In the genomic region with DNA sequence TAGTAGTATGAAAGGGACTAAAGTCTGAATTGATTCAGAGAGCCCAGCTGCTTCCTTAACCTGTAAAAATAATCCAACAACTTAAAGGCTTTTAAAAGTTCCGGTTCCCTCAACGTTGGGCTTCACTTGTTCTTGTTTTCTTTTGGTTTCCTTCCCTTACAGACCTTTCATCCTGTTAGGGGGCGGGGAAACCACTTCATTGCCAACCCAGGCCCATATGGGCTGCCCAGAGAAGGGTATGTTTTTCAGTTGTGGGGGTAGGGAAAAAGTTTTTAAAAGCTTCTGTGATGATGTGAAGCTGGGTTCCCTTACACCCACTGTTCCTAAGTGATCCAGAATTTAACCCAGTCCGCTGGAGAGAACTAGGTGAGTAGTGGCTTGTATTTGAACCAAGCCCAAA, we compare ENCODE assay signal across 8 mouse cellular contexts. TPM values are rescaled to one million over a fixed set of nuclear protein-coding genes. Genes with fewer than 3 reads are reported as not detected.
A peak's percentile ranks its signal among the peaks of the same experiment; 100 is the strongest.
DNase-seq lines count a peak whose midpoint lies in the region; ATAC-seq and TF ChIP-seq lines count a peak whose summit lies in the region.

No protein-coding gene starts in this region.

- no peaks in the 10 kb centered on the region for H3K9me3 ChIP-seq in lung, embryonic 14.5 days (ENCODE audit: low read depth, low read length)
- H3K9me3 ChIP-seq in embryonic facial prominence, embryonic 13.5 days, result no peaks in the 10 kb centered on the region
- no peaks in the 10 kb centered on the region for H3K9me3 ChIP-seq in intestine, embryonic 15.5 days

- no peak for TF ChIP-seq POLR2A in myocyte (IDR thresholded peaks at IDR 0.05; ENCODE audit: insufficient read length, low read depth)

- TF ChIP-seq CTCF in lung, embryonic 14.5 days (IDR thresholded peaks at IDR 0.05; ENCODE audit: low read depth), result no peak

- H3K9ac ChIP-seq in lung, embryonic 14.5 days, result peak overlapping the region; percentile 98
- peak overlapping the region; percentile 96 for H3K9ac ChIP-seq in embryonic facial prominence, embryonic 13.5 days
- 0 out of 2 replicates have a peak overlapping the region, but pooled peaks have one; percentile 17 for H3K9ac ChIP-seq in intestine, embryonic 15.5 days

- no peak for ATAC-seq in lung, embryonic 14.5 days (ENCODE audit: insufficient read depth)
- no peak for ATAC-seq in embryonic facial prominence, embryonic 13.5 days (ENCODE audit: insufficient number of reproducible peaks, insufficient read depth, low FRiP score, low TSS enrichment, low read depth)
- no peak for ATAC-seq in intestine, embryonic 15.5 days
- no peak for ATAC-seq in erythroid progenitor cell, adult 5-6 weeks (replicated peaks; ENCODE audit: low FRiP score, poor library complexity, severe bottlenecking)

- H3K4me3 ChIP-seq in lung, embryonic 14.5 days (ENCODE audit: low read depth, low read length), result peak overlapping the region; percentile 97
- H3K4me3 ChIP-seq in embryonic facial prominence, embryonic 13.5 days, result peak overlapping the region; percentile 89
- H3K4me3 ChIP-seq in intestine, embryonic 15.5 days (replicated peaks), result peak overlapping the region; percentile 94
- H3K4me3 ChIP-seq in myocyte, result peak overlapping the region; percentile 47

- no peaks in the 10 kb centered on the region for H3K27me3 ChIP-seq in lung, embryonic 14.5 days (ENCODE audit: insufficient read depth, low read length)
- H3K27me3 ChIP-seq in embryonic facial prominence, embryonic 13.5 days, result no peaks in the 10 kb centered on the region
- no peaks in the 10 kb centered on the region for H3K27me3 ChIP-seq in intestine, embryonic 15.5 days (replicated peaks)
- H3K27me3 ChIP-seq in myocyte (ENCODE audit: control insufficient read depth, insufficient read depth, insufficient read length), result no peaks in the 10 kb centered on the region

- H3ac ChIP-seq in myocyte (ENCODE audit: control insufficient read depth, insufficient read length), result peak overlapping the region; percentile 74

- peaks cover 38% of the 10 kb centered on the region for H3K79me2 ChIP-seq in myocyte (ENCODE audit: control insufficient read depth, insufficient read depth)

- peak overlapping the region; percentile 88 for H3K4me2 ChIP-seq in lung, embryonic 14.5 days
- peak overlapping the region; percentile 77 for H3K4me2 ChIP-seq in embryonic facial prominence, embryonic 13.5 days
- H3K4me2 ChIP-seq in intestine, embryonic 15.5 days (replicated peaks), result peak overlapping the region; percentile 85
- H3K4me2 ChIP-seq in myocyte (ENCODE audit: low read depth), result peak overlapping the region; percentile 86

- WGBS in lung, embryonic 14.5 days, result 8% methylated on average over 4 of the region's 4 CpGs
- 8% methylated on average over 4 of the region's 4 CpGs for WGBS in embryonic facial prominence, embryonic 13.5 days
- WGBS in intestine, embryonic 15.5 days, result 14% methylated on average over 4 of the region's 4 CpGs

- H3K36me3 ChIP-seq in lung, embryonic 14.5 days (ENCODE audit: insufficient read depth), result peaks cover 23% of the 10 kb centered on the region; the same call in 1 of the 2 replicates
- peaks cover 11% of the 10 kb centered on the region; the same call in 1 of the 2 replicates for H3K36me3 ChIP-seq in embryonic facial prominence, embryonic 13.5 days
- no peaks in the 10 kb centered on the region for H3K36me3 ChIP-seq in intestine, embryonic 15.5 days
- no peaks in the 10 kb centered on the region for H3K36me3 ChIP-seq in myocyte (ENCODE audit: control insufficient read depth, insufficient read depth)

- peaks cover 8% of the 10 kb centered on the region for H3K4me1 ChIP-seq in lung, embryonic 14.5 days (ENCODE audit: insufficient read depth)
- peaks cover 52% of the 10 kb centered on the region for H3K4me1 ChIP-seq in embryonic facial prominence, embryonic 13.5 days
- H3K4me1 ChIP-seq in intestine, embryonic 15.5 days (replicated peaks), result peaks cover 21% of the 10 kb centered on the region

- peak overlapping the region; percentile 93 for H3K27ac ChIP-seq in lung, embryonic 14.5 days (ENCODE audit: low read depth)
- peak overlapping the region; percentile 92 for H3K27ac ChIP-seq in embryonic facial prominence, embryonic 13.5 days
- H3K27ac ChIP-seq in intestine, embryonic 15.5 days, result peak overlapping the region; percentile 85; the same call in 1 of the 2 replicates

- peak; percentile 61 for DNase-seq in lung, embryonic 14.5 days
- no peak for DNase-seq in lung, postnatal 4 days
- no peak for DNase-seq in gastrocnemius, adult 18-20 months (ENCODE audit: low spot score)
- no peak for DNase-seq in testis, postnatal 10 days (ENCODE audit: low spot score)

TF ChIP-seq in myocyte, 11 proteins besides CTCF, POLR2A, EP300 and RAD21:
- TF ChIP-seq MYOD1 (IDR thresholded peaks at IDR 0.05; ENCODE audit: control insufficient read depth in 1 of 3, insufficient read length in 2 of 3, low read depth in 2 of 3) (no peak), REST (IDR thresholded peaks at IDR 0.05; ENCODE audit: insufficient read depth, insufficient read length) (no peak), SRF (IDR thresholded peaks at IDR 0.05; ENCODE audit: control insufficient read depth, insufficient read length, low read depth) (no peak), MYOG (IDR thresholded peaks at IDR 0.05; ENCODE audit: control insufficient read depth in 1 of 3, insufficient read depth in 1 of 3, insufficient read length in 2 of 3, low read depth in 2 of 3) (no peak), MAX (IDR thresholded peaks at IDR 0.05; ENCODE audit: low read depth) (no peak), TCF3 (IDR thresholded peaks at IDR 0.05; ENCODE audit: insufficient read length, low read depth) (no peak), CEBPB (IDR thresholded peaks at IDR 0.05; ENCODE audit: insufficient read depth, poor library complexity, severe bottlenecking) (no peak), E2F4 (IDR thresholded peaks at IDR 0.05; ENCODE audit: insufficient read depth) (no peak), POLR2AphosphoS2 (IDR thresholded peaks at IDR 0.05; ENCODE audit: insufficient read length, low read depth) (no peak), USF1 (IDR thresholded peaks at IDR 0.05; ENCODE audit: low read depth) (no peak), TCF12 (IDR thresholded peaks at IDR 0.05; ENCODE audit: insufficient read depth, poor library complexity, severe bottlenecking) (no peak)
TF ChIP-seq in myocyte: peak in this region for 0.

RNA-seq across cellular contexts. Expression of a gene that starts 1.0 kb away (rescaled TPM):
- 43.4 and 46.6 TPM in 2 replicates for polyA plus RNA-seq in lung, embryonic 14.5 days (2014; fragmentation: Nextera tagmentation; extraction: Ambion mirVana)
- 39.0 and 39.1 TPM in 2 replicates for polyA plus RNA-seq in embryonic facial prominence, embryonic 13.5 days (2015; fragmentation: Nextera tagmentation; extraction: Ambion mirVana)
- 22.4 and 24.5 TPM in 2 replicates for polyA plus RNA-seq in intestine, embryonic 15.5 days (2015; fragmentation: Nextera tagmentation; extraction: Ambion mirVana)
- polyA plus RNA-seq in myocyte (2012; fragmentation: generic; extraction: Trizol), result 9.3 TPM
- total RNA-seq in gastrocnemius, adult 18-20 months (2021), result 10 to 100 TPM; 30.8 to 31.7 TPM
- total RNA-seq in erythroid progenitor cell, adult 5-6 weeks (2015; ENCODE audit: low replicate concordance), result 3.6 and 6.3 TPM in 2 replicates
- total RNA-seq in erythroid progenitor cell, adult 5-6 weeks (2017; ENCODE audit: low replicate concordance), result 3.3 and 4.7 TPM in 2 replicates

RNA-seq across cellular contexts. Expression of a gene that starts 47.0 kb away (rescaled TPM):
- 241 and 258 TPM in 2 replicates for polyA plus RNA-seq in lung, embryonic 14.5 days (2014; fragmentation: Nextera tagmentation; extraction: Ambion mirVana)
- 251 and 290 TPM in 2 replicates for polyA plus RNA-seq in embryonic facial prominence, embryonic 13.5 days (2015; fragmentation: Nextera tagmentation; extraction: Ambion mirVana)
- polyA plus RNA-seq in intestine, embryonic 15.5 days (2015; fragmentation: Nextera tagmentation; extraction: Ambion mirVana), result 329 and 363 TPM in 2 replicates
- 107 TPM for polyA plus RNA-seq in myocyte (2012; fragmentation: generic; extraction: Trizol)
- total RNA-seq in gastrocnemius, adult 18-20 months (2021), result 10 to 100 TPM; 80.0 to 89.6 TPM
- total RNA-seq in erythroid progenitor cell, adult 5-6 weeks (2015; ENCODE audit: low replicate concordance), result 86.1 and 103 TPM in 2 replicates
- 40.2 and 60.6 TPM in 2 replicates for total RNA-seq in erythroid progenitor cell, adult 5-6 weeks (2017; ENCODE audit: low replicate concordance)

Comparison
In these comparisons a context has a peak if more than half of its experiments do, and no peak if none do; other contexts are left out.
1. H3K4me3 ChIP-seq: peak in every context shown above with its lines; median percentile 97 in lung, embryonic 14.5 days; 94 in intestine, embryonic 15.5 days; 89 in embryonic facial prominence, embryonic 13.5 days; 47 in myocyte.
2. H3K9ac ChIP-seq: peak in every context shown above with its lines; median percentile 98 in lung, embryonic 14.5 days; 96 in embryonic facial prominence, embryonic 13.5 days; 17 in intestine, embryonic 15.5 days.